Mouse (Mus musculus) retina, postnatal 7 days (tissue): Measurements from ENCODE around the gene Adamtsl5.

Experiments
- DNase-seq: peaks from one replicate; pipeline ENCODE4 v3.0.0-alpha.2; 2012; ENCODE audit warnings: low read depth, low spot score

Adamtsl5 gene

GRCm38 (mm10) chr10:80321014-80321669, 27.1 kb downstream of the Adamtsl5 start:
- DNase-seq, result no peak

GRCm38 (mm10) chr10:80320340-80320760, 27.9 kb downstream of the Adamtsl5 start, which contains the start of gene 2310011J03Rik:
2310011J03Rik (minus strand) TSS chr10:80320537.
- peak; percentile 84 for DNase-seq

- no peak for DNase-seq
Observed at GRCm38 (mm10) chr10:80317011-80317410, 31.2 kb downstream of the Adamtsl5 start.

GRCm38 (mm10) chr10:80316359-80316781, 31.8 kb downstream of the Adamtsl5 start:
- no peak for DNase-seq

GRCm38 (mm10) chr10:80315315-80315714, 32.9 kb downstream of the Adamtsl5 start:
- no peak for DNase-seq

GRCm38 (mm10) chr10:80314494-80315001, 33.7 kb downstream of the Adamtsl5 start:
- no peak for DNase-seq

GRCm38 (mm10) chr10:80313627-80314201, 34.5 kb downstream of the Adamtsl5 start:
- no peak for DNase-seq

- DNase-seq, result no peak
Observed at GRCm38 (mm10) chr10:80312586-80313504, 35.4 kb downstream of the Adamtsl5 start.

GRCm38 (mm10) chr10:80311560-80311959, 36.7 kb downstream of the Adamtsl5 start:
- DNase-seq, result no peak

GRCm38 (mm10) chr10:80304862-80305261, 43.4 kb downstream of the Adamtsl5 start:
- DNase-seq, result no peak

GRCm38 (mm10) chr10:80304458-80304857, 43.8 kb downstream of the Adamtsl5 start:
- DNase-seq, result no peak

GRCm38 (mm10) chr10:80302471-80302881, 45.7 kb downstream of the Adamtsl5 start:
- DNase-seq, result no peak

- DNase-seq, result no peak
Observed at GRCm38 (mm10) chr10:80302082-80302355, 46.2 kb downstream of the Adamtsl5 start.

GRCm38 (mm10) chr10:80301256-80302081, 46.7 kb downstream of the Adamtsl5 start:
- DNase-seq, result no peak

GRCm38 (mm10) chr10:80300672-80301181, 47.5 kb downstream of the Adamtsl5 start:
- no peak for DNase-seq

- no peak for DNase-seq
Observed at GRCm38 (mm10) chr10:80299824-80300223, 48.4 kb downstream of the Adamtsl5 start.

- no peak for DNase-seq
Observed at GRCm38 (mm10) chr10:80299301-80299700, 48.9 kb downstream of the Adamtsl5 start.

GRCm38 (mm10) chr10:80298571-80299281, 49.5 kb downstream of the Adamtsl5 start:
- no peak for DNase-seq

- DNase-seq, result no peak
Observed at GRCm38 (mm10) chr10:80297526-80298133, 50.6 kb downstream of the Adamtsl5 start.

- DNase-seq, result no peak
Observed at GRCm38 (mm10) chr10:80296824-80297223, 51.4 kb downstream of the Adamtsl5 start.
